Mouse (Mus musculus) adrenal gland, adult (tissue): ENCODE results near the gene Ormdl2.
"Not testable (repeated sequence)": the region's sequence is repeated elsewhere in the genome, so short reads cannot be mapped to it uniquely, and the experiment has no call there.

ENCODE experiments used
- DNase-seq, 2 experiments: peaks; one replicate each; pipeline ENCODE4 v3.0.0; 2022 to 2023; ENCODE audit warnings: low spot score in 1 of 2; ENCODE audit not compliant: inconsistent age in 2 of 2

Ormdl2 gene

GRCm38 (mm10) chr10:128821358-128822056 lies at the start of gene Ormdl2:
TSS of gene Ormdl2 (minus strand) at chr10:128821645.
- DNase-seq, result peak; percentile 99 to 100

DNA sequence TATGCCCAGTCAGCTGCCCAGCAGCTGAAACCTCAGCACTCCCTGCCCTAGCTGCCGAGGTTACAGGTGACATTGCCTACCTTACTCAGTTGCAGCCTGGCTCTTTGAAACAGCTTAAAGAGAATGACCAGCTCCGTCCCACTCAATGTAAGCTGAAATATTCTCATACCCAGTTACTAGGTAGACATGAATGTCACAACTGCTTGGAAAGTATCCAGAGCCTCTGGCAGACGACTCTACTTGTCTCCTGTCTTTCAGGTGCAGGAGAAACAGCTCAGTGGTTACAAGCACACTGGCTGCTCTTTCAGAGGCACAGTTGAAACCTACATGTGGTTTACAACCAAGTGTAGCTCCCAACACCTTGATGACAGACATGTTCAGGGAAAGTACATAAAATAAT lies 48.9 kb upstream of the Ormdl2 start:
- no peak for DNase-seq

DNA sequence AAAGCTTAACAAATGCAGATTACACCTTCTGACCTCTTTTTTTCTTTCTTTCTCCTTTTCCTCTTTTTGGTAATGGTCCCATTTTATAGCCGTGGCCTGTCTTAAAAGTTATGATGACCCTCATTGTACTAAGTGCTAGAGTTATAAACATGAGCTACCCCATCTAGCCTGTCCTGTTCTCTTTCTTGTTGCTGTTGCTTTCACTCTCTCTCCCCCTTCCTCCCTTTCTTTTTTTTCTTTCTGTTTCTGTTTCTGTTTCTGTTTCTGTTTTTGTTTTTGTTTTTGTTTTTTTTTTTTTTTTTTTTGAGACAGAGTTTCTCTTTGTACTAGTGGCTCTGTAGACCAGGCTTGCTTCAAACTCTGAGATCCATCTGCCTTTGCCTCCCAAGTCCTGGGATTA lies 45.1 kb upstream of the Ormdl2 start:
- no peak for DNase-seq

DNA sequence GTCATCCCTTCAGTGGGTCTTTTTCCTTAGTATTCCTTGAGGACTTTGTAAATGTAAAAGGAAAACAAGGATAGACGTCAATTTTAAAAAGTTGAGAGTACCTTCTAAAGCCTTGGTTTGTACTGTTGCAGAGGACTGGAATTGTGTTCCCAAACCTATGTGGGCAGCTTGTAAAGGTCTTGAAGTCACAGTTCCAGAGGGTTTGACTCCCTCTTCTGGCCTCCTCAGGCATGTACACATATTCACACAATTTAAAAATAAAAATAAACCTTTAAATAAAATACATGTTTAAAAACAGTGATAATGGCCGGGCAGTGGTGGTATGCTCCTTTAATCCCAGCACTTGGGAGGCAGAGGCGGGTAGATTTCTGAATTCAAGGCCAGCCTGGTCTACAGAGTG lies 44.6 kb upstream of the Ormdl2 start:
- DNase-seq, result no peak

DNA sequence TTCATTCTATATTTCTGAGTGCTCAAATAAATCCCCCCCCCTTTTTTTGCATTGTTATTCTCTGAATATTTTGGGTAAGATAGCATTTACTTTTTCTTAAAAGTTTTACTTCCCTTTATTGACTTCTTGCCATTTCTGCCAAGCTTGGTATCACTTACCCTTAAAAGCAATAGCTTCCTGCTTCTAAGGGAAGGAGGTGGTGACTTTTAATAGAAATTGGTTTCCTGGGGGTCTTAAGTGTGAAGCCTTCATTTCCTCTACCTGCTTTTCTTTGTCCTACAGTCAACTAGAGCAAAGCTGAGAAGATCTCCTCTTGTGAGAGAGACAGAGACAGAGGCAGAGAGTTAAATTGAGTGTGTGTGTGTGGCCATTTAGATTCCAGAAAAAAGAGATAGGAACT lies 39.7 kb upstream of the Ormdl2 start:
- no peak for DNase-seq

DNA sequence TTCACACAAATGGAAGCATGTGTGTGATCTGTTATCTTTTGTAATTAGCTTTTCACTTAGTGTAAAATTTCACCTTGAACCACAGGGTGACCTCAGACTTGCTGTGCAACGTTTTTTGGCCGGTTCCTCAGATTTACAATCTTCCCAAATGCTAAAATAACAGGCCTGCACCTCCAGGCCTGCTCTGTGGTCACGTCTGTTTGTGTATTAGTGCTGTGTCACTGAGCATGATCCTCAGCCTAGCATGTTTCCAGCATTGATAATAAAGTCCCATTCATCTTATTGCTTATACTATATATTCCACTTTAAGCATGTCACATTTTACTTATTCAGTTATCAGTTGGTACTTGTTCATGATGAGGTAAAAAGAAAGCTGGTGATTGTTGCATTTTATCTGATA lies 28.9 kb upstream of the Ormdl2 start:
- DNase-seq, result no peak

GRCm38 (mm10) chr10:128848426-128848825 lies 27.0 kb upstream of the Ormdl2 start:
- DNase-seq, result no peak

DNA sequence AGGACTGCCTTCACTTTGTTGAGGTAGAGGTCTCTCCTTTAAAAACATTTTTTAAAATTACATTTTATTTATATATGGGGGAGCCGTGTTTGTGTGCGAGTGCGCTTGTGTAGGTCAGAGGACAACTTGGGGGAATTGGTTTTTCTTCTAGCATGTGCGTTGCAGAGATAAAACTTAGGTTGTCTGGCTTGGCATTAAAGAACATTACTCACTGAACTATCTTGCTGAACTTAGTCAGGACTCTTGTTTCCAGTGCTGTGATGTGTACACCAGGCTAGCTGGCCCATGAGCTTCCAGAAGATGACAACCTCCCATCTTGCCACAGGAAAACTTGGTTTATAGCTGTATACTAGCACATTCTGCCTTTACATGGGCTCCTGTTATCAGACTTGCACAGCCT lies 25.2 kb upstream of the Ormdl2 start:
- no peak for DNase-seq

DNA sequence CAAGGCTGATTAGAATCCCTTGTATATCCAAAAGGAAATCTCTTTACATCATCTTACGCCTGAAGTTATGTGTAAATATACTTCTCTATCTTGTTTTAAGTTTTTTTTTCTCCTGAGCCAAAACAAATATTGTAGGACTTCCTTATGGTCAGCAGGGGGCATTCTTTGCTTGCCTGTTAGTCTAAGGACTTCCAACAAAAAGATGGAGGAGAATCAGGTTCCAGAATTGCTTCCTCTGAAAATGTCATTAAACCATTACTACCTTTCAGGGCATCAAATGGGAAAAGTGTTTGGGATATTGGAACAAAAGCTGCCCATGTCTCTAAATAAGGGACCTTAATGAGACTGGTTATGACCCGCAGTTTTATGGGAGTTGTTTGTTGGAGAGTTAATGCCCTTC lies 24.1 kb upstream of the Ormdl2 start:
- DNase-seq, result peak in 1 of 2 experiments; percentile 53

GRCm38 (mm10) chr10:128843260-128843659 lies 21.8 kb upstream of the Ormdl2 start:
- DNase-seq, result no peak

DNA sequence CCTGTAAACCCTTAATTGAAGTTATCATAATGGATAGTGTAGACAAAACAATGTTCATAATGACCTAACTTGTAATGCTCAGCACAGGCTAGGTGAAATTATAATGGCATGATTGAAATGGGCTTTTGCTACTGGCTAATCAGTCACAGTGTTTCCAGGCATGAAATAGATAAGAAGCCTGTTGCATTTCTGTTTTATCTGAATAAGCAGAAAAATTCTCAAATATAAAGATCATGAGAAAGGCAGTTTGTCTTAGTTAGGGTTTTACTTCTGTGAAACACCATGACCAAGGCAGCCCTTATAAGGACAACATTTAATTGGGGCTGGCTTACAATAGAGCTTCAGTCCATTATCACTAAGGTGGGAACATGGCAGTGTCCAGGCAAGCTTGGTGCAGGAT lies 19.2 kb upstream of the Ormdl2 start:
- no peak for DNase-seq

GRCm38 (mm10) chr10:128839434-128839833 lies 18.0 kb upstream of the Ormdl2 start:
- DNase-seq, result no peak

GRCm38 (mm10) chr10:128837400-128837799 lies 16.0 kb upstream of the Ormdl2 start:
- DNase-seq, result no peak

GRCm38 (mm10) chr10:128823821-128824220 lies 2.4 kb upstream of the Ormdl2 start:
- DNase-seq, result no peak

DNA sequence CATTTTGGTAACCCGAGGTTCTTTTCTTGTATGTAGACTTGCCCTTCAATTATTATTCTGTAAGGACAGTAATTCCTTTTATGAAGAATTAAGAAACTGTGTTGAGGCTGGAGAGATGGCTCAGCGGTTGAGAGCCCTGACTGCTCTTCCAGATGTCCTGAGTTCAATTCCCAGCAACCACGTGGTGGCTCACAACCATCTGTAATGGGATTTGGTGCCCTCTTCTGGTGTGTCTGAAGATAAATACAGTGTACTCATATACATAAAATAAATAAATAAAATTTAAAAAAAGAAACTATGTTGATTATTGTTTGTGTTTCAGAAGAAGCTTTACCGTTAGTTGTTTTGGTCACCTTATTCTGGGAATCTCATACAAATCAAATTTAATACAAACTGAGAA lies 1.6 kb upstream of the Ormdl2 start:
- DNase-seq, result not testable (repeated sequence)

GRCm38 (mm10) chr10:128822135-128822534 lies 690 bp upstream of the Ormdl2 start:
- DNase-seq, result no peak

DNA sequence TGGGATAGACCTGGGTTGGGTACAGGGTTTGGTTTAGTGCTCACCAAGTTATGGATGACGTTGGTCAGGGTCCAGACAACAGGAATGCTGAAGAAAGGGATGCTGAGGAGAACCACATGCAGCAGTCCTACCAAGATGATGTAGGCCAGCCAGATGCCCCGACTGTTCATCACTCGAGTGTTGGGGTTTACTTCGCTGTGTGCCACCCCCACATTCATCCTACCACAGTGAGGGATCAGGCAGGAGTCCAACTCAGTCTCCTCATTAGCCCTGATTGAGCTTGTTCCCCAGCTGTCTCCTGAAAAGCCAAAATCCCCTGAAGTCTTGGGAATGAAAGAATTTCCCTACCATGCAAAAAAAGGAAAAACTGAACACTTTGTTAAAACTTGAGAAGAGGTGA lies 1.2 kb downstream of the Ormdl2 start:
- no peak for DNase-seq

- DNase-seq, result no peak
Measured at GRCm38 (mm10) chr10:128817033-128817432, 4.4 kb downstream of the Ormdl2 start, which contains the start of gene Sarnp. TSS of gene Sarnp (plus strand) at chr10:128817333.

- peak in 1 of 2 experiments; percentile 41 for DNase-seq
Measured at GRCm38 (mm10) chr10:128807018-128807417, 14.4 kb downstream of the Ormdl2 start.

DNA sequence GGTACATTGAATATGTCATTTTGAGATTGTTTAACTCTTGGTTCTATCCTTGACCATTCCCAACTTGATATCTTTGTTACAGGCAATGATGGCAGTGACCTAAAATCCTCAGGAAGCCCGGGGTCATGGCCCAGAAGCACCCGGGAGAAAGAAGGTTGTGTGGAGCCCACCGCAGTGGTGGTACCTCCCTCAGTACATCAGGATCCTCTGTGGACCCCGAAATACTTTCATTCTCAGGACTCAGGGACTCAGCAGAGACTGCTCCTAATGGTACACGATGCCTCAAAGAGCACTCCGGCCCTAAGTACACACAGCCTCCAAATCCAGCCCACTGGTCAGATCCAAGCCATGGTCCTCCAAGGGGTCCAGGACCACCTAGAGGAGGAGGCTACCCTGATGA lies 15.4 kb downstream of the Ormdl2 start:
- DNase-seq, result peak in 1 of 2 experiments; percentile 59

DNA sequence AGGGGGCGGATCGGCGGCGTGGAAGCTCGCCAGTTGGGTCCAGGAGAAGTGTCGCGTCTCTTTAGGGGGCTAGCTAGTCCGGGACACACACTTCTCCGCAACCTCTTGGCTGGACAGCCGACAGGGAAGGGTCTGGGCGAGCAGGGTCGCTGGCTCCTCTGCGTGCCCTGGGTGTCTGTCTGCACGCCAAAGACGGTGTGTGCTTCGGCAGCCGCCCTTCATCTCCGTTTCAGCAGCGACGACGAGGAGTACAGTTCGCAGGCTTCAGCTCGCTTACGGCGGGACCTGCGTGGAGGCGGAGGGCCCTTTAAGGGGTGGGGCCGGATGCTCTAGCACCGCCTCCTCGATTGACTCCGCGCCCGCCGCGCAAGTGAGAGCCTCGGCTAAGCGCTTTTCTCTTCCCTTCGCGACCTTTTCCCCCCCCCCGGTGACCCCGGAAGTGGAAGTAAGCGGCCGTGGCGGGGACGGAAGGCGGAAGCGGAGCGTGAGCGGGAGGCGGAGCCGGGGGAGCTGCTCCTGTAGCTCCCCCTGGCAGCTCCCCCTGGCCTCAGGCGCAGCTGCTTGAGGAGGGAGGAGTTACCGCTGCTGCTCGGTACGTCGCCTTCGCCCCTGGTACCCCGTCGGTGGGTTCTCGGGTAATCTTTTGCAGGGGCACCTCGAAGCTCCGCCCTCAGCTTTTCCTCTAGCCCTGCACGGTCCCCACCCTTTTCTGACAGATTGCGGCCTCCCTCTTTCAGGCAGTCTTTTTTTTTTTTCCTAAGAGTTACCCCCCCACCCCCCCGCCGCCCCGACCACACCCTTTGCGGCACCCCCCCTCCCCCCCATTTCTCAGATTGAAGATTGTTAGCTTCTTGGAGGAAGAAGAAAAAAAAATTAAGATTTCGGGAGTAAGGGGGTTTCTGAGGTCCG lies 16.1 kb downstream of the Ormdl2 start:
- peak; percentile 97 to 98 for DNase-seq
